Mouse (Mus musculus) C2C12 (cell line): ENCODE measurements around the gene Usp34. TPM values are rescaled to one million over a fixed set of nuclear protein-coding genes. Genes with fewer than 3 reads are reported as not detected.

Experiments
- H3K27me3 ChIP-seq: one replicate; pipeline ENCODE4 v1.6.1; 2011; ENCODE audit not compliant: control insufficient read depth, insufficient read depth, insufficient read length
- H3K36me3 ChIP-seq: one replicate; pipeline ENCODE4 v1.6.1; 2011; ENCODE audit not compliant: control insufficient read depth, insufficient read depth
- H3K4me3 ChIP-seq: one replicate; pipeline ENCODE4 v1.5.1; 2011; ENCODE audit warnings: mild to moderate bottlenecking, control low read depth; ENCODE audit not compliant: poor library complexity, insufficient read depth, severe bottlenecking
- H3K79me2 ChIP-seq: one replicate; pipeline ENCODE4 v1.6.1; 2011; ENCODE audit not compliant: control insufficient read depth, insufficient read depth
- H3K79me3 ChIP-seq: one replicate; pipeline ENCODE4 v1.6.1; 2011; ENCODE audit warnings: low read depth, control low read depth
- H3ac ChIP-seq: one replicate; pipeline ENCODE3; 2011; ENCODE audit warnings: low read depth; ENCODE audit not compliant: control insufficient read depth, insufficient read length
- CEBPB ChIP-seq: IDR thresholded peaks from one replicate; pipeline ENCODE4 v1.6.1; 2011; ENCODE audit warnings: low read depth, mild to moderate bottlenecking, control low read depth, moderate library complexity
- CTCF ChIP-seq: IDR thresholded peaks from one replicate; pipeline ENCODE4 v1.5.1; 2011; ENCODE audit not compliant: control insufficient read depth, insufficient read depth, insufficient read length
- FOSL1 ChIP-seq: IDR thresholded peaks from one replicate; pipeline ENCODE4 v1.8.0; 2011; ENCODE audit warnings: mild to moderate bottlenecking, low read length; ENCODE audit not compliant: poor library complexity, insufficient read depth, severe bottlenecking
- MAX ChIP-seq: IDR thresholded peaks from one replicate; pipeline ENCODE4 v1.6.1; 2011; ENCODE audit warnings: mild to moderate bottlenecking, control low read depth
- MYOD1 ChIP-seq: IDR thresholded peaks from one replicate; pipeline ENCODE4 v1.6.1; 2011; ENCODE audit warnings: low read depth; ENCODE audit not compliant: control insufficient read depth, insufficient read length
- MYOG ChIP-seq: IDR thresholded peaks from one replicate; pipeline ENCODE4 v1.6.1; 2011; ENCODE audit not compliant: control insufficient read depth, insufficient read length; ENCODE audit errors: extremely low read depth
- USF1 ChIP-seq: IDR thresholded peaks from one replicate; pipeline ENCODE4 v1.6.1; 2011; ENCODE audit warnings: low read depth, mild to moderate bottlenecking, control low read depth, moderate library complexity
- long read RNA-seq, 2 experiments: library from polyadenylated mRNA; unstranded; transcript quantifications; one replicate each; pipeline ENCODE4 v2.0.0; 2019 to 2020
- polyA plus RNA-seq: library from polyadenylated mRNA; unstranded; fragments of >200 nt; fragmentation: generic; extraction: Trizol; gene quantifications from one replicate; pipeline ENCODE4 v1.2.1, GENCODE M21; 2012; ENCODE audit warnings: missing spikeins

The Usp34 gene
- polyA plus RNA-seq = 8.4 TPM
- long read RNA-seq, experiment 1, partial matches to known transcripts = 13 of 16 reads
- long read RNA-seq, experiment 1, other reads (novel, unspliced or antisense) = 3 of 16 reads
- long read RNA-seq, experiment 2, partial matches to known transcripts = 17 of 39 reads
- long read RNA-seq, experiment 2, other reads (novel, unspliced or antisense) = 22 of 39 reads

DNA sequence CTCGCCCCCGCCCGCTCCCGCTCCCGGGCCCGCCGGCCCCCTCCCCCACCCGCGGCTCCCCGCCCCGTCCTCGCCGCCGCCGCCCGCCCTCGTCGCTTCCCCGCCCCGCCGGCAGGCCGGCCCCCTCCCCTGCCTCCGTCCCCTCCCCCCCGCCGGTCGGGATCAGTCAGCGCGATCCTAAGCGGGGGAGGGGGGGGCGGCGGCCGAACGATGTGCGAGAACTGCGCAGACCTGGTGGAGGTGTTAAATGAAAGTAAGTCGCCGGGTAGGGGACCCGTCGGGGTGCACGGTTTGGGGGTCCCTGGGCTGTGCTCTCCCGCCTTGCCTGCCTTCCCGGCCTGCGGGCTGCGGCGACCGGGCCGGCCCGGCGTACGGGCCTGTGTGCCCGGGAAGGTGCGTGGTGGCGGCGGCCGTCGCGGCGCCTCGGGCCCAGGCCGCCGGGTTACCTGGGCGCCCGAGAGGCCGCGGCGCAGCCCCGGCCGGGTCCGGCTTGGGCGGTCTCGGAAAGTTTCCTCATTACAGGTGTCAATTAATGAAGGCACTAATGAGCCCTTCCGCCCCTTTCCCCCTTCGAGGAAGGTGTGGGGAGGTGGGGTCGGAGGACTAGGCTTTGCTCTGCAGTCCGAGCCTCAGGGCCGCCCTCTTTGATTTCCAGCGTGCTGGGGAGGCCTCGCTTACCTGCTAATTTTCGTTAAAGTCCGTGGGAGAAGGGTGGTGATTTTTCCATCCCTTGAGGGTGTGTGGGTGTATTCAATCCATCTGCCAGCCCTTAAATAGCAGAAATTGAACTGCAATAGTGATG lies at the start of gene Usp34:
Gene Usp34, plus strand, starts transcription at position 132 of the 802 bp plus-strand sequence.
- TF ChIP-seq MYOD1 (no peak), FOSL1 (no peak), USF1 (no peak), MYOG (no peak)
- peaks cover 50% of the 10 kb centered on the region for H3K79me3 ChIP-seq
- peak within 1 kb of the TSS; percentile 97 for H3K4me3 ChIP-seq
- no peaks in the 10 kb centered on the region for H3K27me3 ChIP-seq
- peaks cover 8% of the 10 kb centered on the region for H3K36me3 ChIP-seq
- peak within 1 kb of the TSS; percentile 83 for H3ac ChIP-seq
- H3K79me2 ChIP-seq = peaks cover 53% of the 10 kb centered on the region

- H3K4me3 ChIP-seq = no peak overlapping the region
- H3K79me3 ChIP-seq = peaks cover 78% of the 10 kb centered on the region
- peaks cover 28% of the 10 kb centered on the region for H3K36me3 ChIP-seq
- H3ac ChIP-seq = no peak overlapping the region
- H3K79me2 ChIP-seq = peaks cover 84% of the 10 kb centered on the region
- TF ChIP-seq MYOD1 = no peak
- TF ChIP-seq FOSL1 = no peak
- no peak for TF ChIP-seq MYOG
- TF ChIP-seq MAX = no peak
- no peak for TF ChIP-seq USF1
- no peak for TF ChIP-seq CEBPB
- no peak for TF ChIP-seq CTCF
- H3K27me3 ChIP-seq = no peaks in the 10 kb centered on the region
These were observed 47.6 kb upstream of the Usp34 start for GRCm38 (mm10) chr11:23259073-23259472.

DNA sequence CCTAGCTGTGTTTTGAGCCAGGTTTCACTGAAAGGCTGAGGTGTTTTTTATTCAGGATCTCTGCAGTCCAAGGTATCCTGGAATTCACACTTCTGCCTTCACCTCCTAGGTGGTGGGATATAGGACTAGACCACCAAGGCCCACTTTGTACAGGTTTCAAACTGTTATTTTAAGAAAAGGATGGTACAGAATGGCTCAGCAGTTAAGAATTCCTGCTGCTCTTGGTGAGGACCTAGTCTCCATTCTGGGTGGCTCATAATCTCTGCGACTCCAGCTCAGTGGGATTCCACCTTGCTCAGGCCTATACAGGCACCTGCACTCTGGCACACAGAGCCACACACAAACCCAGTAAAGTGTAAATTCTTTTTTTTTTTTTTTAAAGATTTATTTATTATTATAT lies 47.2 kb upstream of the Usp34 start:
- no peak for TF ChIP-seq MYOD1
- TF ChIP-seq MYOG = no peak
- TF ChIP-seq FOSL1 = no peak
- no peak for TF ChIP-seq CTCF
- no peak for TF ChIP-seq MAX
- no peak for TF ChIP-seq CEBPB
- H3K4me3 ChIP-seq = no peak overlapping the region
- peaks cover 82% of the 10 kb centered on the region for H3K79me3 ChIP-seq
- H3K27me3 ChIP-seq = no peaks in the 10 kb centered on the region
- H3K79me2 ChIP-seq = peaks cover 88% of the 10 kb centered on the region
- peaks cover 32% of the 10 kb centered on the region for H3K36me3 ChIP-seq
- H3ac ChIP-seq = no peak overlapping the region

GRCm38 (mm10) chr11:23260186-23260585 lies 46.5 kb upstream of the Usp34 start:
- no peak for TF ChIP-seq CTCF
- no peak overlapping the region for H3ac ChIP-seq
- H3K4me3 ChIP-seq = no peak overlapping the region
- H3K79me3 ChIP-seq = peaks cover 89% of the 10 kb centered on the region
- peaks cover 95% of the 10 kb centered on the region for H3K79me2 ChIP-seq
- H3K36me3 ChIP-seq = peaks cover 39% of the 10 kb centered on the region
- no peaks in the 10 kb centered on the region for H3K27me3 ChIP-seq

- peaks cover 99% of the 10 kb centered on the region for H3K79me3 ChIP-seq
- H3K27me3 ChIP-seq = no peaks in the 10 kb centered on the region
- H3K36me3 ChIP-seq = peaks cover 50% of the 10 kb centered on the region
- H3ac ChIP-seq = no peak overlapping the region
- TF ChIP-seq CTCF = peak; percentile 23
- no peak for TF ChIP-seq FOSL1
- peak; percentile 67 for TF ChIP-seq MAX
- no peak for TF ChIP-seq CEBPB
- TF ChIP-seq USF1 = peak; percentile 8
- TF ChIP-seq MYOD1 = no peak
- H3K79me2 ChIP-seq = peaks cover 100% of the 10 kb centered on the region
- H3K4me3 ChIP-seq = no peak overlapping the region
These were observed 45.2 kb upstream of the Usp34 start for GRCm38 (mm10) chr11:23261490-23261889.

DNA sequence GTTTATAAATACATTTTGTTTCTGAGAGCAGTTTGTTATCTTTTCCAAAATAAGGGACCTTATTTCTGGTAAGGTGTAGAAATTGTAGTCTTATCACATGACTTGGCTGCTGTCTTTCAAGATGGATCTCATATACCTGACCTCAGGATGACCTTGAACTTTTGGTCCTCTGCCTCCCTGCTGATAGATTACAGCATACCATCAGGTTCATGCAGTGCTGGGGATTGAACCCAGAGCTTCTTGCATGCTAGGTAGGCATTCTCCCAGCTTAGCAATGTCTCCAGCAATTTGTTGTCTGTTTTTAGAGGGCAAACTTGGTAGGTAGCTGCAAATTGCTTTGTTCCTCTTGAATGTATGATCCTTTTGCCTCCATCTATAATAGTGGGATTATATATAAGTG lies 41.7 kb upstream of the Usp34 start:
- no peaks in the 10 kb centered on the region for H3K27me3 ChIP-seq
- TF ChIP-seq USF1 (no peak), MYOG (no peak), FOSL1 (no peak), CTCF (no peak), MYOD1 (no peak), CEBPB (no peak), MAX (no peak)
- peaks cover 87% of the 10 kb centered on the region for H3K79me3 ChIP-seq
- H3K36me3 ChIP-seq = peaks cover 83% of the 10 kb centered on the region
- no peak overlapping the region for H3K4me3 ChIP-seq
- no peak overlapping the region for H3ac ChIP-seq
- peaks cover 99% of the 10 kb centered on the region for H3K79me2 ChIP-seq
